ENCODE assay signal across 8 mouse cellular contexts in genomic region chr6:51129591-51129990, GRCm38 (mm10).
DNase-seq lines count a peak whose midpoint lies in the region; ATAC-seq and TF ChIP-seq lines count a peak whose summit lies in the region.

No protein-coding gene starts in this region.

- no peak overlapping the region for H3K27ac ChIP-seq in kidney, embryonic 16.5 days (ENCODE audit: low read length)
- no peak overlapping the region for H3K27ac ChIP-seq in forebrain, postnatal 0 days (ENCODE audit: low read depth, low read length)
- H3K27ac ChIP-seq in midbrain, postnatal 0 days (ENCODE audit: low read depth, low read length): no peak overlapping the region

- H3K9ac ChIP-seq in kidney, embryonic 16.5 days (replicated peaks; ENCODE audit: low read length): no peak overlapping the region
- no peak overlapping the region for H3K9ac ChIP-seq in forebrain, postnatal 0 days
- no peak overlapping the region for H3K9ac ChIP-seq in midbrain, postnatal 0 days (replicated peaks; ENCODE audit: low read length, poor library complexity, severe bottlenecking)

- WGBS in kidney, embryonic 16.5 days: 80% methylated on average over 14 of the region's 14 CpGs
- 92% methylated on average over 14 of the region's 14 CpGs for WGBS in forebrain, postnatal 0 days
- WGBS in midbrain, postnatal 0 days: 88% methylated on average over 14 of the region's 14 CpGs

- no peak for TF ChIP-seq CTCF in forebrain, postnatal 0 days (IDR thresholded peaks at IDR 0.05; ENCODE audit: low read depth)
- TF ChIP-seq CTCF in midbrain, postnatal 0 days (IDR thresholded peaks at IDR 0.05): no peak

- H3K4me3 ChIP-seq in kidney, embryonic 16.5 days (ENCODE audit: low read length): peak overlapping the region; percentile 25; the same call in 1 of the 2 replicates
- no peak overlapping the region for H3K4me3 ChIP-seq in forebrain, postnatal 0 days (ENCODE audit: low read depth, low read length)
- no peak overlapping the region for H3K4me3 ChIP-seq in midbrain, postnatal 0 days (ENCODE audit: low read depth, low read length)

- intact Hi-C loops in left cerebral cortex, postnatal 14 days (cut with DNase I): no loop called here

- no peaks in the 10 kb centered on the region for H3K36me3 ChIP-seq in kidney, embryonic 16.5 days (ENCODE audit: insufficient read depth, low read length)
- H3K36me3 ChIP-seq in forebrain, postnatal 0 days (ENCODE audit: insufficient read depth): no peaks in the 10 kb centered on the region
- H3K36me3 ChIP-seq in midbrain, postnatal 0 days (ENCODE audit: insufficient read depth, low read length): no peaks in the 10 kb centered on the region

- H3K4me1 ChIP-seq in kidney, embryonic 16.5 days (ENCODE audit: insufficient read depth, low read length): no peaks in the 10 kb centered on the region
- H3K4me1 ChIP-seq in forebrain, postnatal 0 days (ENCODE audit: insufficient read depth): no peaks in the 10 kb centered on the region
- H3K4me1 ChIP-seq in midbrain, postnatal 0 days (ENCODE audit: insufficient read depth, low read length): no peaks in the 10 kb centered on the region

- peak overlapping the region; percentile 37 for H3K4me2 ChIP-seq in kidney, embryonic 16.5 days (replicated peaks; ENCODE audit: low read depth, low read length)
- no peak overlapping the region for H3K4me2 ChIP-seq in forebrain, postnatal 0 days (ENCODE audit: low read depth)
- H3K4me2 ChIP-seq in midbrain, postnatal 0 days (ENCODE audit: low read depth, low read length, poor library complexity, severe bottlenecking): no peak overlapping the region

- H3K27me3 ChIP-seq in kidney, embryonic 16.5 days (ENCODE audit: insufficient read depth, low read length): no peaks in the 10 kb centered on the region
- no peaks in the 10 kb centered on the region for H3K27me3 ChIP-seq in forebrain, postnatal 0 days (ENCODE audit: insufficient read depth, low read length)
- no peaks in the 10 kb centered on the region for H3K27me3 ChIP-seq in midbrain, postnatal 0 days (ENCODE audit: insufficient read depth, low read length)

- peak; percentile 32 for DNase-seq in T-cell, adult 2 months (ENCODE audit: low spot score)
- DNase-seq in heart, adult 18-20 months: peak; percentile 74 to 77
- peak; percentile 63 for DNase-seq in lung, postnatal 10 days
- DNase-seq in forebrain, postnatal 0 days: no peak
- DNase-seq in left cerebral cortex, postnatal 14 days (ENCODE audit: low spot score in 2 of 2): no peak
- DNase-seq in midbrain, postnatal 0 days (ENCODE audit: low spot score): no peak
- DNase-seq in cerebellum, adult 11-12 months: no peak

- no peaks in the 10 kb centered on the region for H3K9me3 ChIP-seq in kidney, embryonic 16.5 days (ENCODE audit: low read length)
- no peaks in the 10 kb centered on the region for H3K9me3 ChIP-seq in forebrain, postnatal 0 days (ENCODE audit: low read length)
- no peaks in the 10 kb centered on the region for H3K9me3 ChIP-seq in midbrain, postnatal 0 days (ENCODE audit: low read length)

- ATAC-seq in kidney, embryonic 16.5 days (ENCODE audit: low FRiP score, low TSS enrichment): no peak
- ATAC-seq in forebrain, postnatal 0 days: no peak
- ATAC-seq in midbrain, postnatal 0 days (ENCODE audit: low FRiP score): no peak

Comparison
In these comparisons a context has a peak if more than half of its experiments do, and no peak if none do; other contexts are left out.
1. DNase-seq: peak in T-cell, adult 2 months (single experiment), heart, adult 18-20 months (2 of 2) and lung, postnatal 10 days (single experiment); none in forebrain, postnatal 0 days (single experiment), left cerebral cortex, postnatal 14 days (0 of 2), midbrain, postnatal 0 days (single experiment) and cerebellum, adult 11-12 months (single experiment).